Mouse (Mus musculus) kidney, embryonic 14.5 days (tissue): ENCODE results near the gene Swi5. TPM values are rescaled to one million over a fixed set of nuclear protein-coding genes. Genes with fewer than 3 reads are reported as not detected.
A peak's percentile ranks its signal among the peaks of the same experiment; 100 is the strongest.

ENCODE experiments used
- ATAC-seq: fragments of 200-750 bp; cut with Nextera tagmentation; 2 replicates; pipeline ENCODE4 v1.8.0; 2017; ENCODE audit warnings: moderate number of reproducible peaks, mild to moderate bottlenecking, moderate TSS enrichment, moderate library complexity; ENCODE audit not compliant: low FRiP score, low TSS enrichment
- H3K27ac ChIP-seq: fragments of 300-500 bp; sonication (generic); 2 replicates; pipeline ENCODE4 v1.5.1; 2014; ENCODE audit warnings: low read depth, mild to moderate bottlenecking, low read length, moderate library complexity, mixed read lengths
- H3K27me3 ChIP-seq: fragments of 300-500 bp; sonication (generic); 2 replicates; pipeline ENCODE4 v1.6.1; 2014; ENCODE audit warnings: mild to moderate bottlenecking, low read length; ENCODE audit not compliant: control insufficient read depth, insufficient read depth
- H3K36me3 ChIP-seq: fragments of 300-500 bp; sonication (generic); 2 replicates; pipeline ENCODE4 v1.6.1; 2014; ENCODE audit warnings: low read length, mixed read lengths; ENCODE audit not compliant: control insufficient read depth, insufficient read depth
- H3K4me1 ChIP-seq: fragments of 300-500 bp; sonication (generic); 2 replicates; pipeline ENCODE4 v1.6.1; 2014; ENCODE audit warnings: low read length, mixed read lengths; ENCODE audit not compliant: control insufficient read depth, insufficient read depth
- H3K4me2 ChIP-seq: fragments of 300-500 bp; sonication (generic); replicated peaks from 2 replicates; pipeline ENCODE4 v1.6.1; 2014; ENCODE audit warnings: low read depth, mild to moderate bottlenecking, low read length
- H3K4me3 ChIP-seq: fragments of 300-500 bp; sonication (generic); 2 replicates; pipeline ENCODE4 v1.5.1; 2014; ENCODE audit warnings: mild to moderate bottlenecking, low read length
- H3K9ac ChIP-seq: fragments of 300-500 bp; sonication (generic); 2 replicates; pipeline ENCODE4 v1.6.1; 2014; ENCODE audit warnings: low read depth, mild to moderate bottlenecking, low read length, moderate library complexity
- H3K9me3 ChIP-seq: fragments of 300-500 bp; sonication (generic); 2 replicates; pipeline ENCODE4 v1.6.1; 2016; ENCODE audit warnings: low read length; ENCODE audit not compliant: control insufficient read depth
- WGBS: fragments of 180-500 bp; shearing (Covaris S2); extraction: QIAGEN DNeasy Blood & Tissue Kit; methylation state at CpG from one replicate; pipeline ENCODE4 v1.1.7; 2014; 5-methylcytosine and 5-hydroxymethylcytosine counted together
- polyA plus RNA-seq: library from polyadenylated mRNA; unstranded; fragments of >200 nt; fragmentation: Nextera tagmentation; extraction: Ambion mirVana; gene quantifications from 2 replicates; pipeline ENCODE4 v1.2.1, GENCODE M21; 2014

Gene Swi5
- polyA plus RNA-seq, 1 experiment from 2014 or later = 142 TPM

DNA sequence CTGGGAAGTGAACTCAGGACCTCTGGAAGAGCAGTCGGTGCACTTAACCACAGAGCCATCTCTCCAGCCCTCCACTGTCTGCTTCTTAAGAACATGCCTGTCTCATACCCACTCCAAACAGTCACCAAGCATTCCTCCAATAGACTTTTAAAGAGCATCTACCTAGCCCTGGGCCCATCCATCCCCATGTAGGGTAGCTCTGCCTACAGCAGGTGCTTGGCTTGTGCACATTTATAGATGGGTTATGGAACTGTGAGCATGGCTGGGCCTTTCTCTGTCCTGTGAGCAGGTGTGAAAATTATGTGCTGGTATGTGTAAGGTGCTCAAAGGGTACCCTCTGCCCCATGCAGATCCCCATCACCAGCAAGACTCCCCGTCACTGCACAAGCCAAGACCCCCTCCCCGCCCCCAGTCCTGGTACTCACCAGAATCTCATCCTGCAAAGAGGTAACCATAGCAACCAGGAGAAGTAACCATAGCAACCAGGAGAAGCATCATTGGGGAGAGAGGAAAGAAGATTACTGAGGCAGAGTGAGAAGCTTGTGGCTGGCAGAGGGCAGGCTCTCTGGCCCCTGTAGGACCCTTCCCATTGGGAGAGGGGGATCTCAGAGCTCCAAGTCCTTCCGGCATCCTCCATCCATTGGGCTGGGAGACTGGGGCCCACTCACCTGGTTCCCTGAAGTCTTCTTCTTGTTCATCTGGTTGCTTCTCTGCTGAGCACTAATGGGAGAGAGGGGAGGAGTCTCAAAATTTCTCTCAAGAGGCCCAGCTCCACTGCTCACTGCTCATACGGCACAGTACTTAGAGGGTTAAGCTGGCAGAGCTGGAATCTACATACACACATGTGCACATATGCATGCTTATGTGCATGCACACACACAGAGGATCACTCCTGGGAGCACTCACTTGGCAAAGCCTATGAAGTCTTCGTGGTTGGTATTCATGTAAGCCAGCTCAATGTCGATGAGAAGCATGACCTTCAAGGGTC, 35.2 kb upstream of the Swi5 start:
- Histone ChIP-seq H3K36me3 (no peaks in the 10 kb centered on the region), H3K9ac (no peak overlapping the region), H3K27me3 (no peaks in the 10 kb centered on the region; the same call in 1 of the 2 replicates), H3K4me3 (no peak overlapping the region), H3K4me2 (no peak overlapping the region), H3K9me3 (no peaks in the 10 kb centered on the region), H3K4me1 (peaks cover 16% of the 10 kb centered on the region), H3K27ac (no peak overlapping the region)
- WGBS = 89% methylated on average over 7 of the region's 7 CpGs
- no peak for ATAC-seq

DNA sequence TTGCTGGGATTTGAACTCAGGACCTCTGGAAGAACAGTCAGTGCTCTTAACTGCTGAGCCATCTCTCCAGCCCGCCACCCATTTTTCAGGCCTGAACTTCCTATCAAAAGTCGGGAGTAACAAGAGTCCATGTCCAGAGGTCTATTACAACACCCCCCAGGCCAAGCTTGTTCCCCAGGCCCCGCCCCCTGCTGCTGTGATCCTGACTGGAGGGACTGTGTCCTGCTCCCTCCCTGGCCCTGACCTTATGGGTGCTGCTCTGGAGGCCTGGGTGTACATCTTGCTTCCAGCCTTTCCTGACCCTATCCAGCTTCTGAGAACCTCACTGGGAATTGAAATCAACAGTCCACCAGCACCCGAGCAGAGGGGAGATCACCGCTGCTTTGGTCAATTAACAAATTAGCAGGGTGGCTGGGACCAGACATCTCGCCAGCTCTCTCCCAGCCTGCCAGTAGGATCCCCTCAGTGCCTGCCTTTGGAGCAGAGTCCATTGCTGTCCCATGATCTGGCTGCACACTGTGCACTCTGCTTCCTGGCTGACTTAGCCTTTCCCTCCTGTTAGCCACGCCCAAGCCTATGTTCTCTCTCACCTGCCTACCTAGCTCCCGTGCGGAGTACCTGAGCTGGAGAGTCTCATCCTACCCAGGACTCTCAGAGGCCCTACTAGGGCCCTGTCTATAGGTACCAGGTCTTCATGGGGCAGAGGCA, 33.9 kb upstream of the Swi5 start:
- 77% methylated on average over 9 of the region's 9 CpGs for WGBS
- no peak overlapping the region for H3K27ac ChIP-seq
- ATAC-seq = no peak
- no peaks in the 10 kb centered on the region for H3K9me3 ChIP-seq
- peaks cover 29% of the 10 kb centered on the region for H3K4me1 ChIP-seq
- no peak overlapping the region for H3K4me2 ChIP-seq
- no peaks in the 10 kb centered on the region for H3K36me3 ChIP-seq
- H3K4me3 ChIP-seq = no peak overlapping the region
- H3K27me3 ChIP-seq = no peaks in the 10 kb centered on the region; the same call in 1 of the 2 replicates
- H3K9ac ChIP-seq = no peak overlapping the region

DNA sequence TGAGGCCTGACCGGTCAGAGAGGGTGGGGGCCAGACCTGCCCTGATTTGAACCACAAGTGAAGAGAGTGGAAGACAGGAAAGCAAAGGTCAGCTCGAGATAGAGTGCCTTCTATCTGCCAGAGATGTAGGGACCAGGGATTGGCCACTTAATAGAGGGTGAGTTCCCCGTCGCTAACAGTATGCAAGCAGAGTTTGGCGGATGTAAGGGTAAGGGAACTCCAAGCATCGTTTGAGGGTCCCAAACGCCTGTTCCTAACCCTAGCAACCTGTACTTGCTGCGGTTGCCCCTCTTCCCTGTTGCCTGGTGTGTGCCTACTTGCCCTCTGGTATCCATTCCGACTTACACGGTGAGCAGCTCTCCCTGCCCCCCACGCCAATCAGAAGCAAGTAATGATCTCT, 32.8 kb upstream of the Swi5 start:
- Histone ChIP-seq H3K27me3 (no peaks in the 10 kb centered on the region; the same call in 1 of the 2 replicates), H3K9ac (no peak overlapping the region), H3K9me3 (no peaks in the 10 kb centered on the region), H3K27ac (peak overlapping the region; percentile 96; the same call in 1 of the 2 replicates), H3K36me3 (no peaks in the 10 kb centered on the region), H3K4me2 (no peak overlapping the region), H3K4me1 (peaks cover 38% of the 10 kb centered on the region), H3K4me3 (no peak overlapping the region)
- no peak for ATAC-seq
- 65% methylated on average over 11 of the region's 11 CpGs for WGBS

DNA sequence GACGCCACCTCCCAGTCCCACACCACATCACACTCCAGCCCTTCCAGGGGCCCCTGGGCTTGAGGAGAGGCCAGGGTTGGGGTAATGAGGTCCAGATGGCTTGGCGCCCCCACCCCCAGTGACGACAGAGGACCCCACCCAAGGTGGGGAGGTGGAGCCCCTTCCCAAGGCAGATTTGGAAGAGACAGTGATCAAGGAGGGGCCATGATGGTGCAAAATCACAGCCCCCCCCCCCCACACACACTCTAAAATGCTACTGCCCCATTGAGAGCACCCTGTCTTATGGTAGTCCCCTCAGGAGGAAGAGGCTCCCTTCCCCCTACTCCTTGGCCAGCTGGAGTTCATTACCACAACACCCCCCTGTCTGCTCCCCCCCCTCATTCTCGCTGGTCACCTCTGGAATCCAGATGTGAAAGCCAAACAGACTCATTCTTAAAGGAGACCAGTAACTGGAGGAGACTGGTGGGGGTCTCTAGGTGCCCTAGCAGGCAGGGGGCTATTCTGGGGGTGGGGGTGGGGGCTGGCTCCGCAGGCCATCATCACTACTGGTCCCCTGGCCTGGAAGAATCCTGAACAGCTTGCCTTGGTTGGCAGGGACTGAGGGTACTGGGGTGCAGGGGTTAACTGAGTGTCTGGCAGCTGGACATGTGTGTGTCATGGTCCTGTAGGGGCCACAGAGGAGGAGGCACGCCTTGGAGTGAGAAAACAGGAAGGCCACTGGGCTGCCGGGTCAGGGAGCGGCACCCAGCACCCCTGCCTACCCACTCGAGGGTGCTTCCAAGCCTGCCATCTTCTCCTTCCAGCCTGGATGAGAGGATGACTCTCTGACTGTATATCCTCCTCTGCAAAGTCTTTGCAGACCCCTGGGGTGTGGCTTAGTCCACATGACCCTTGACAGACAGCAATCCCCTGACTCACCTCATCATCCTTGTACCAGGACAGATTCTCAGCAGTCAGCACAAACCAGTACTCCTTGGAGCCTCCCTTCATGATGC, 32.0 kb upstream of the Swi5 start:
- 22% methylated on average over 9 of the region's 9 CpGs for WGBS
- Histone ChIP-seq H3K9me3 (no peaks in the 10 kb centered on the region), H3K4me3 (peak overlapping the region; percentile 9; the same call in 1 of the 2 replicates), H3K4me1 (peaks cover 45% of the 10 kb centered on the region), H3K27ac (peak overlapping the region; percentile 96), H3K27me3 (no peaks in the 10 kb centered on the region; the same call in 1 of the 2 replicates), H3K9ac (no peak overlapping the region; the same call in 1 of the 2 replicates), H3K4me2 (peak overlapping the region; percentile 27; the same call in 1 of the 2 replicates), H3K36me3 (no peaks in the 10 kb centered on the region)
- no peak for ATAC-seq

DNA sequence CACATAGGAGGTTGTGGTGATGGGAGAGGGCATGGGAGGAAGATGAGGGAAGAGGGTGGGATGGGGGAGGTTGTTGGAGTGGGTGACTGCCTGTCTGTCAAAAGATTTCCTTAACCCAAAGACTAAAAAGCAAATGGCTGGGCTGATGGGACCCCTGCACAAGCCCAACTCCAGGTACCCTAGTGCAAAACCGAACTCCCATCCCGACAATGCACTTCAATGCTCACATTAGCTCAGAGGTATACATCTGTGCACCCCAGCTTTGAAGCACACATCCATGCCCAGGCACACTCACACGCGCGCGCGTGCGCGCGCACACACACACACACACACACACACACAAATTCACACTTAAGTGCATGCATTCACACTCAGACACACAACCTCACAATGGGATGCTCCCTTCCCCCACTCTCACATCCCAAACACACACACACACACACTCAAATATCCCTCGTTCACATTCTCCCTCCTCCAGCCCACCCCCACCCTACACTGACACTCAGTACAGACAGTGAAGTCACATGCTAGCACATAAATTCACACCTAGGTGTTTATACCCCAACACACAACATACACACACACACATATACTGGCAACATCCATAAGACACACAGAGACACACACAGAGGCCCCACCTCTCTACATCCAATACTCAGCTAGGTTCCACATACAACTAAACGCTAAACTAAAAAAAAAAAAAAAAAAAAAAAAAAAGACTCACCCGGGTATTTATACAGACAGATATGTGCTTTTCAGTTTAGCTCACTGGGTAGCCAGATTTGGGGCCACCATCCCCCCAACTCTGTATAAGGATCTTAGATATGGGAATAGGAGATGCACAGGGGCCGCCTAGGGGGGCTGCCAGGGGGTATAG, 31.1 kb upstream of the Swi5 start:
- peak overlapping the region; percentile 96 for H3K27ac ChIP-seq
- H3K27me3 ChIP-seq = no peaks in the 10 kb centered on the region; the same call in 1 of the 2 replicates
- H3K36me3 ChIP-seq = no peaks in the 10 kb centered on the region
- peak overlapping the region; percentile 55 for H3K4me3 ChIP-seq
- peaks cover 45% of the 10 kb centered on the region for H3K4me1 ChIP-seq
- 64% methylated on average over 14 of the region's 14 CpGs for WGBS
- H3K9me3 ChIP-seq = no peaks in the 10 kb centered on the region
- peak overlapping the region; percentile 74 for H3K9ac ChIP-seq
- H3K4me2 ChIP-seq = peak overlapping the region; percentile 69
- no peak for ATAC-seq

DNA sequence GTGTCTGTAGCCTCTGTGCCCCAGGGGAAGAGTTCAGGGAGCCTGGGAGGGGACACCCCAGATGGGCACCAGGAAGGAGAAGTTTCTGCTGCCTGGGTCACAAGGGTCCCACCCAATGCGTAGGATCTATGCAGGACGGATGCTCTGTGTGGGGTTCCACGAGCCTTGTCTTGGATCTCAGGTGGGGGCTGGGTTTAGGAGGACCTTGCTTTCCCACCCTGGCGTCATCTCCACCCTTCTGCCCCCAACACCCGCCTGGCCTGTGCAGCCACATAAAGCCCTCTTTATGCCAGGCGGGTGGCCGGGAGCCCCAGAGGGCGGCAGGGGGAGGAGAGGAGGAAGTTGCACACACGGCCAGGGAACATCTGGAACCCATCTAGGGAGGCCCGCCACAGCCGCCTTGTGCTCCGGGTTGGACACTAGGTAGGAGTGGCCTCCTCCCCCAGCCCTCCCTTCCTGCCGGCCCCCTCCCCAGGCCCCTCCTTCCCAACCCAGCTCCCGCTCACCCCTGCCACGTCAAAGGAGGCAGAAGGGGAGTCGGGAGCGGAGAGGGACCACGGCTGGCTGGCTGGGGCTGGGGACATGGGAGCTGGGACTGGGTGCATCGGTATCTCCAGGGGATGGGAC, 30.0 kb upstream of the Swi5 start:
- Histone ChIP-seq H3K27ac (peak overlapping the region; percentile 96), H3K27me3 (peaks cover 3% of the 10 kb centered on the region; the same call in 1 of the 2 replicates), H3K9me3 (no peaks in the 10 kb centered on the region), H3K36me3 (no peaks in the 10 kb centered on the region), H3K9ac (peak overlapping the region; percentile 74), H3K4me1 (peaks cover 45% of the 10 kb centered on the region), H3K4me3 (peak overlapping the region; percentile 55), H3K4me2 (peak overlapping the region; percentile 69)
- WGBS = 3% methylated on average over 19 of the region's 19 CpGs
- ATAC-seq = peak; percentile 92

DNA sequence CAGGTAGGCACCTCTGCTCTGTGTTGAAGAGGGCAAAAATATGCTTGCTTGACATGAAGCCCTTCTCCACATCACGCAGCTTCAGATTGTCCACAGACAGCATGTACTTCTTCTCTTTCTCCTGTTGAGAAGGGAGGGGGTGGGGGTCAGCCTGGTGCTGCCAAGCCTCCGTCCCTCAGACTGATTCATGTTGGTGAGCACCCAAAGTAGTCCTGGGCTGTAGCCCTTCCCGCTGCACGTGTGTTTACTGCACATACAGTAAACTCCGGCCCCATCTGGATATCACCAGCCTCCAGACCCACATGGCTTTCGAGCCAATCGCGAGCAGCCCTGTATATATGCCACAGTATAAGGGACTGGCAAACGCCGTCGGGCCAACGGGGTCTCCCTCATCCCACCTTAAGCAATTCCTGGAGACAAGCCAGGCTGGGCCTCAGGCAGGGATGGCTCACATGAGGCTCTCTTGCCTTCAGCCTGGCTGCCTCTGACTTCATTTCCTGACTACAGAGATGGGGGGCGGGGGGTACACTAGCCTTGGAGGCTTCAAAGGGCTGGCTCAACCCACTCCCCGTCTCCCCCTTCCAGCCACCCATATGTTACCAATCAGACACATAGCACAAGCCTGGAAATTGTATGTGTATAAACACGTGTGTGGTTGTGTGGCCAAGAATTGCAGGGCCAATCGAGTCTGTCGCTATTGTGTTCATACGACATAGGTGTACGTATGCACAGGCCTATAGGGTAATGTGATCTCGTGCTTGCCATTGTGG, 29.2 kb upstream of the Swi5 start:
- Histone ChIP-seq H3K4me3 (no peak overlapping the region), H3K9me3 (no peaks in the 10 kb centered on the region), H3K4me1 (peaks cover 45% of the 10 kb centered on the region), H3K4me2 (no peak overlapping the region), H3K9ac (peak overlapping the region; percentile 20; the same call in 1 of the 2 replicates), H3K27ac (peak overlapping the region; percentile 96), H3K27me3 (peaks cover 3% of the 10 kb centered on the region; the same call in 1 of the 2 replicates), H3K36me3 (no peaks in the 10 kb centered on the region)
- ATAC-seq = peak; percentile 0; the same call in 1 of the 2 replicates
- WGBS = 60% methylated on average over 20 of the region's 20 CpGs
